26 mouse cellular contexts compared by ENCODE assay signal in the genomic region with DNA sequence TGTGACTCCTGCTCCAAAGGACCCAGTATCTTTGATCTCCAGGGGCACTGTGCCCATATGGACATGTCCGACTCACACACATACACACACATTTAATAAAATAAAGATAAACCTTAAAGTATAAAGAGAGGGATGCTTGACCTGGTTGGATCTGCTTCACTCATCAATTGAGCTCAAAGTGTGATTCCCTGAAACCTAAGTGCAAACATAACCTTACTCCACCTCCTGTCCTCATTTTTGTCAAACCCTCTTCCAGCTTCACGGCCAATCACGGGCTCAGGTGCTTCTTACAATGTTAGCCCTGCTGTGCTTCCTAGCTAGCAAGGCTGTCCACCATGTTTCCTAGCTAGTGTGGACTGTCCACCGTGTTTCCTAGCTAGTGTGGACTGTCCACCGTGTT. TPM values are rescaled to one million over a fixed set of nuclear protein-coding genes. Genes with fewer than 3 reads are reported as not detected.
"Had no signal": no experiment of that assay in that cellular context is flagged by ENCODE, and none has a peak within 500 bp of the region (broad histone marks: within the 10 kb centered on the region; RNA-seq: fewer than 3 reads in every experiment).

No protein-coding gene starts in this region.

- H3K27me3 ChIP-seq: embryonic facial prominence, embryonic 13.5 days; embryonic facial prominence, embryonic 15.5 days; forebrain, embryonic 12.5 days; forebrain, embryonic 13.5 days; forebrain, embryonic 15.5 days had no signal

- H3K4me3 ChIP-seq: embryonic facial prominence, embryonic 10.5 days; embryonic facial prominence, embryonic 12.5 days; embryonic facial prominence, embryonic 13.5 days; embryonic facial prominence, embryonic 15.5 days; erythroblast, embryonic 14.5 days; forebrain, embryonic 10.5 days; forebrain, embryonic 12.5 days; forebrain, embryonic 13.5 days; forebrain, embryonic 15.5 days; gastrocnemius, adult 2 months; heart, adult 2 months had no signal

- H3K36me3 ChIP-seq: embryonic facial prominence, embryonic 10.5 days; embryonic facial prominence, embryonic 12.5 days; embryonic facial prominence, embryonic 13.5 days; embryonic facial prominence, embryonic 15.5 days; forebrain, embryonic 10.5 days; forebrain, embryonic 12.5 days; forebrain, embryonic 15.5 days had no signal

- H3K27ac ChIP-seq: embryonic facial prominence, embryonic 10.5 days; embryonic facial prominence, embryonic 12.5 days; embryonic facial prominence, embryonic 13.5 days; embryonic facial prominence, embryonic 15.5 days; forebrain, embryonic 10.5 days; forebrain, embryonic 12.5 days; forebrain, embryonic 13.5 days; forebrain, embryonic 15.5 days; gastrocnemius, adult 2 months; heart, adult 2 months had no signal

- H3K9ac ChIP-seq: embryonic facial prominence, embryonic 12.5 days; embryonic facial prominence, embryonic 13.5 days; embryonic facial prominence, embryonic 15.5 days; forebrain, embryonic 12.5 days; forebrain, embryonic 13.5 days; forebrain, embryonic 15.5 days; forebrain, postnatal 0 days had no signal

- H3K4me1 ChIP-seq: embryonic facial prominence, embryonic 12.5 days; embryonic facial prominence, embryonic 13.5 days; embryonic facial prominence, embryonic 15.5 days; forebrain, embryonic 10.5 days; forebrain, embryonic 12.5 days; forebrain, embryonic 13.5 days; forebrain, embryonic 15.5 days had no signal

- DNase-seq: cerebellum, adult 8-10 months; cerebellum, adult 9-10 months; cerebellum, adult 9-11 months; cerebellum, postnatal 10 days; cerebellum, postnatal 14 days; cerebellum, postnatal 25 days; cerebellum, postnatal 36 days; embryo, embryonic 11 days; forebrain, postnatal 0 days; gastrocnemius, adult 2 months; gastrocnemius, postnatal 10 days; gastrocnemius, postnatal 14 days; gastrocnemius, postnatal 25 days; gastrocnemius, postnatal 36 days; heart, adult 11 months; heart, adult 18-20 months; heart, adult 2 months had no signal

RNA-seq across cellular contexts. Expression of a gene that starts 32.5 kb away (rescaled TPM):
- total RNA-seq: gastrocnemius, adult 2 months; gastrocnemius, postnatal 14 days; gastrocnemius, postnatal 25 days; gastrocnemius, postnatal 36 days had no signal
- polyA plus RNA-seq: forebrain, embryonic 12.5 days had no signal
